16 mouse cellular contexts compared by ENCODE assay signal in the genomic region with DNA sequence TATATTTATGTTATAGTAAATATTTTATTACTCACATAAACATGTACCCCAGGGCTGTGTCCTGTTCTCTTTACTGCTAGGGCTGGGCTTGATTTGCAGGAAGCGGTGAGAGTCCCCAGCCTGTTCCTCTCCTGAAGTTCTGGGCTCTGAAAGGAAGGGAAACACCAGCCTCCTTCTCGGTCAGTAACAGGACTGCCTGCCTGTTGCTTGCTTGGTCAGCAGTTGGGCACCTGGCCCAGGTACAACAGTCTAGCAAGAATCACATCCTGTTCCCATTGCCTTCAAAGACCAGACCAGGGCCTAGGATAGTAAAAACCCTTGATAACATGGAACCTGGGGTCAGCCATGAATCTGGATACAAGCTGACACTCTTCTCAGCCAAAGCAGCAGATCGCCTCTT. TPM values are rescaled to one million over a fixed set of nuclear protein-coding genes. Genes with fewer than 3 reads are reported as not detected.
DNase-seq lines count a peak whose midpoint lies in the region; ATAC-seq and TF ChIP-seq lines count a peak whose summit lies in the region.
"Had no signal": no experiment of that assay in that cellular context is flagged by ENCODE, and none has a peak within 500 bp of the region (broad histone marks: within the 10 kb centered on the region; RNA-seq: fewer than 3 reads in every experiment).

No protein-coding gene starts in this region.

- ATAC-seq in midbrain, embryonic 12.5 days (ENCODE audit: low FRiP score, low read depth), result no peak

- no peaks in the 10 kb centered on the region for H3K36me3 ChIP-seq in hindbrain, embryonic 10.5 days
- no peaks in the 10 kb centered on the region for H3K36me3 ChIP-seq in midbrain, embryonic 12.5 days
- H3K36me3 ChIP-seq: heart, embryonic 13.5 days; liver, embryonic 15.5 days; stomach, embryonic 15.5 days had no signal

- peak overlapping the region; percentile 32; the same call in 1 of the 2 replicates for H3K9ac ChIP-seq in midbrain, embryonic 12.5 days (replicated peaks)
- H3K9ac ChIP-seq: heart, embryonic 13.5 days; liver, embryonic 15.5 days; stomach, embryonic 15.5 days had no signal

- no peak for TF ChIP-seq CTCF in left cerebral cortex, adult 2 months (IDR thresholded peaks at IDR 0.05)

- intact Hi-C loops in left cerebral cortex, adult 2 months (cut with DNase I), result loop anchor here (5.0 kb wide), 2 partner anchors 163 to 713 kb away; no protein-coding TSS in a partner anchor
- intact Hi-C loops in left cerebral cortex, postnatal 4 days (cut with DNase I), result loop anchor here (5.0 to 10.0 kb wide), 2 partner anchors 436 to 703 kb away; no protein-coding TSS in a partner anchor

- no peaks in the 10 kb centered on the region for H3K9me3 ChIP-seq in hindbrain, embryonic 10.5 days
- H3K9me3 ChIP-seq in midbrain, embryonic 12.5 days, result no peaks in the 10 kb centered on the region
- H3K9me3 ChIP-seq: heart, embryonic 13.5 days; liver, embryonic 15.5 days; stomach, embryonic 15.5 days had no signal

- H3K4me2 ChIP-seq in midbrain, embryonic 12.5 days (replicated peaks), result peak overlapping the region; percentile 95
- H3K4me2 ChIP-seq: liver, embryonic 15.5 days; stomach, embryonic 15.5 days had no signal

- H3K4me1 ChIP-seq in hindbrain, embryonic 10.5 days (replicated peaks), result peaks cover 82% of the 10 kb centered on the region
- peaks cover 62% of the 10 kb centered on the region for H3K4me1 ChIP-seq in midbrain, embryonic 12.5 days

- WGBS in hindbrain, embryonic 10.5 days, result 35% methylated on average over 3 of the region's 3 CpGs
- 27% methylated on average over 3 of the region's 3 CpGs for WGBS in midbrain, embryonic 12.5 days

- no peak for DNase-seq in left cerebral cortex, adult 2 months (ENCODE audit: extremely low spot score in 1 of 2, low spot score in 2 of 2)
- DNase-seq in left cerebral cortex, postnatal 4 days, result no peak
- no peak for DNase-seq in hindbrain, embryonic 10.5 days (ENCODE audit: low spot score)
- no peak for DNase-seq in spleen, postnatal 10 days (ENCODE audit: low spot score in 2 of 2)
- no peak for DNase-seq in spleen, adult 12 weeks (ENCODE audit: low spot score)
- no peak for DNase-seq in heart, adult 9 months (ENCODE audit: low spot score in 2 of 2)
- DNase-seq in layer of hippocampus, adult 9-11 months, result no peak
- DNase-seq: cerebellum, adult 9-11 months; gastrocnemius, postnatal 14 days had no signal

- H3K4me3 ChIP-seq in left cerebral cortex, adult 2 months, result peak overlapping the region; percentile 7; the same call in 1 of the 2 replicates
- peak overlapping the region; percentile 76 for H3K4me3 ChIP-seq in hindbrain, embryonic 10.5 days
- peak overlapping the region; percentile 35 for H3K4me3 ChIP-seq in midbrain, embryonic 12.5 days
- H3K4me3 ChIP-seq: stomach, embryonic 15.5 days had no signal

- peaks cover 96% of the 10 kb centered on the region for H3K27me3 ChIP-seq in hindbrain, embryonic 10.5 days (ENCODE audit: insufficient read depth, poor library complexity, severe bottlenecking)
- peaks cover 82% of the 10 kb centered on the region for H3K27me3 ChIP-seq in midbrain, embryonic 12.5 days

- no peak overlapping the region for H3K27ac ChIP-seq in left cerebral cortex, adult 2 months
- no peak overlapping the region for H3K27ac ChIP-seq in hindbrain, embryonic 10.5 days
- no peak overlapping the region for H3K27ac ChIP-seq in midbrain, embryonic 12.5 days (replicated peaks)
- H3K27ac ChIP-seq: heart, embryonic 13.5 days; liver, embryonic 15.5 days; stomach, embryonic 15.5 days had no signal

RNA-seq across cellular contexts. Expression of a gene that starts 4.0 kb away (rescaled TPM):
- total RNA-seq in left cerebral cortex, adult 2 months (2021), result 10 to 100 TPM; 16.9 to 18.8 TPM
- total RNA-seq in left cerebral cortex, postnatal 4 days (2021), result 10 to 100 TPM; 42.4 to 52.0 TPM
- polyA plus RNA-seq in hindbrain, embryonic 10.5 days (2016; fragmentation: Nextera tagmentation; extraction: Ambion mirVana), result 5.2 and 12.9 TPM in 2 replicates
- 26.2 and 30.5 TPM in 2 replicates for polyA plus RNA-seq in midbrain, embryonic 12.5 days (2016; fragmentation: Nextera tagmentation; extraction: Ambion mirVana)
- total RNA-seq: adrenal gland, adult 18-20 months; monocyte, adult 5-6 weeks had no signal
- polyA plus RNA-seq: liver, embryonic 15.5 days had no signal

RNA-seq across cellular contexts. Expression of a gene that starts 32.8 kb away (rescaled TPM):
- total RNA-seq in left cerebral cortex, adult 2 months (2021), result 10 to 100 TPM; 13.3 to 15.7 TPM
- total RNA-seq in left cerebral cortex, postnatal 4 days (2021), result 10 to 100 TPM; 16.5 to 20.2 TPM
- polyA plus RNA-seq in hindbrain, embryonic 10.5 days (2016; fragmentation: Nextera tagmentation; extraction: Ambion mirVana), result 62.8 and 62.9 TPM in 2 replicates
- polyA plus RNA-seq in midbrain, embryonic 12.5 days (2016; fragmentation: Nextera tagmentation; extraction: Ambion mirVana), result 61.9 and 63.0 TPM in 2 replicates

RNA-seq across cellular contexts. Expression of a gene that starts 39.9 kb away (rescaled TPM):
- total RNA-seq in left cerebral cortex, adult 2 months (2021), result 1 to 10 TPM; 1.4 to 2.2 TPM
- 1 to 10 TPM; 4.3 to 4.9 TPM for total RNA-seq in left cerebral cortex, postnatal 4 days (2021)
- 4.0 and 5.7 TPM in 2 replicates for polyA plus RNA-seq in hindbrain, embryonic 10.5 days (2016; fragmentation: Nextera tagmentation; extraction: Ambion mirVana)
- polyA plus RNA-seq in midbrain, embryonic 12.5 days (2016; fragmentation: Nextera tagmentation; extraction: Ambion mirVana), result 2.6 and 4.1 TPM in 2 replicates

RNA-seq across cellular contexts. Expression of a gene that starts 50.0 kb away (rescaled TPM):
- under 1 TPM in 1 of 2 experiments, not detected in 1; 0.70 TPM for total RNA-seq in left cerebral cortex, adult 2 months (2021)
- total RNA-seq in left cerebral cortex, postnatal 4 days (2021), result 1 to 10 TPM in 1 of 2 experiments, under 1 TPM in 1; 0.99 to 1.5 TPM
- 0.25 TPM in 1 of 2 replicates, not detected in the other for polyA plus RNA-seq in hindbrain, embryonic 10.5 days (2016; fragmentation: Nextera tagmentation; extraction: Ambion mirVana)
- polyA plus RNA-seq in midbrain, embryonic 12.5 days (2016; fragmentation: Nextera tagmentation; extraction: Ambion mirVana), result 1.1 and 1.6 TPM in 2 replicates
- total RNA-seq: adrenal gland, adult 18-20 months; gastrocnemius, postnatal 14 days; monocyte, adult 5-6 weeks had no signal
- polyA plus RNA-seq: limb, embryonic 11.5 days; liver, embryonic 15.5 days; stomach, embryonic 15.5 days had no signal

RNA-seq across cellular contexts. Expression of a gene that starts 54.0 kb away (rescaled TPM):
- total RNA-seq in left cerebral cortex, adult 2 months (2021), result 10 to 100 TPM; 33.0 to 35.6 TPM
- 10 to 100 TPM; 45.9 to 47.3 TPM for total RNA-seq in left cerebral cortex, postnatal 4 days (2021)
- 221 and 243 TPM in 2 replicates for polyA plus RNA-seq in hindbrain, embryonic 10.5 days (2016; fragmentation: Nextera tagmentation; extraction: Ambion mirVana)
- polyA plus RNA-seq in midbrain, embryonic 12.5 days (2016; fragmentation: Nextera tagmentation; extraction: Ambion mirVana), result 194 and 195 TPM in 2 replicates

Comparison
In these comparisons a context has a peak if more than half of its experiments do, and no peak if none do; other contexts are left out.
1. H3K4me3 ChIP-seq: peak in every context shown above with its lines; median percentile 76 in hindbrain, embryonic 10.5 days; 35 in midbrain, embryonic 12.5 days; 7 in left cerebral cortex, adult 2 months.